Mouse (Mus musculus) midbrain, embryonic 15.5 days (tissue): ENCODE results near the gene Eaf1. TPM values are rescaled to one million over a fixed set of nuclear protein-coding genes. Genes with fewer than 3 reads are reported as not detected.
A peak's percentile ranks its signal among the peaks of the same experiment; 100 is the strongest.

Source experiments
- ATAC-seq: fragments of 200-750 bp; cut with Nextera tagmentation; replicated peaks from 2 replicates; pipeline ENCODE4 v1.8.0; 2017; ENCODE audit warnings: moderate TSS enrichment
- H3K27ac ChIP-seq: fragments of 300-500 bp; sonication (generic); 2 replicates; pipeline ENCODE4 v1.5.1; 2015; ENCODE audit warnings: mild to moderate bottlenecking, inconsistent platforms
- H3K27me3 ChIP-seq: fragments of 300-500 bp; sonication (generic); replicated peaks from 2 replicates; pipeline ENCODE4 v1.6.1; 2015; ENCODE audit warnings: inconsistent platforms
- H3K36me3 ChIP-seq: fragments of 300-500 bp; sonication (generic); replicated peaks from 2 replicates; pipeline ENCODE4 v1.6.1; 2015; ENCODE audit warnings: inconsistent platforms
- H3K4me1 ChIP-seq: fragments of 300-500 bp; sonication (generic); 2 replicates; pipeline ENCODE4 v1.6.1; 2015; ENCODE audit warnings: inconsistent platforms
- H3K4me2 ChIP-seq: fragments of 300-500 bp; sonication (generic); 2 replicates; pipeline ENCODE4 v1.6.1; 2015; ENCODE audit warnings: inconsistent platforms, mild to moderate bottlenecking, moderate library complexity
- H3K4me3 ChIP-seq: fragments of 300-500 bp; sonication (generic); 2 replicates; pipeline ENCODE4 v1.5.1; 2015; ENCODE audit warnings: mild to moderate bottlenecking, inconsistent platforms
- H3K9ac ChIP-seq: fragments of 300-500 bp; sonication (generic); 2 replicates; pipeline ENCODE4 v1.6.1; 2015; ENCODE audit warnings: mild to moderate bottlenecking, inconsistent platforms
- H3K9me3 ChIP-seq: fragments of 300-500 bp; sonication (generic); 2 replicates; pipeline ENCODE4 v1.6.1; 2016; ENCODE audit warnings: inconsistent platforms
- WGBS: fragments of 180-500 bp; shearing (Covaris S2); methylation state at CpG from one replicate; pipeline ENCODE4 v1.1.7; 2015; ENCODE audit warnings: mixed read lengths; 5-methylcytosine and 5-hydroxymethylcytosine counted together
- polyA plus RNA-seq: library from polyadenylated mRNA; unstranded; fragments of >200 nt; fragmentation: Nextera tagmentation; extraction: Ambion mirVana; gene quantifications from 2 replicates; pipeline ENCODE4 v1.2.1, GENCODE M21; 2015

Eaf1 gene
- polyA plus RNA-seq, 1 experiment from 2014 or later: 10.1 TPM

DNA sequence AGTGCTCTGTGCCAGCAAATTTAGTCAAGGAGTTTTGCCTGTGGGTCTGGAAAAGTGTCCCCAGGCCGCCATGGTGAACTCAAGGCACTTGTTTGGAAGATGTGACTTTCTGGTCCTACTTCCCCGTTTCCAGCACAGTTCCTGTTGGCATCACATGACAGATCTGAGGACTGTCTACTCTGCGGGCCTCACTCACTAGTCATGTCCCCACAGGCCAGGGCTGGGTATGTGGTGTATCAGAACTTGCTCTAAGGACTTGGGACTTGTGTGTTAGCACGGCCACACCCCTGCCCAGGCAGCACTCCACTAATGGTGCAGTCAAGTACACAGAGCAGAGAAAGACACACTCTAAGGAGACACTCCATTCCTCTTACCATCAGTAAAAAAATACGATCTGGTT, 11.8 kb upstream of the Eaf1 start:
- Histone ChIP-seq H3K27ac (no peak overlapping the region), H3K4me1 (no peaks in the 10 kb centered on the region), H3K4me2 (no peak overlapping the region), H3K9ac (no peak overlapping the region), H3K27me3 (no peaks in the 10 kb centered on the region), H3K9me3 (no peaks in the 10 kb centered on the region), H3K4me3 (no peak overlapping the region), H3K36me3 (peaks cover 76% of the 10 kb centered on the region)
- 92% methylated on average over 5 of the region's 5 CpGs for WGBS
- no peak for ATAC-seq

DNA sequence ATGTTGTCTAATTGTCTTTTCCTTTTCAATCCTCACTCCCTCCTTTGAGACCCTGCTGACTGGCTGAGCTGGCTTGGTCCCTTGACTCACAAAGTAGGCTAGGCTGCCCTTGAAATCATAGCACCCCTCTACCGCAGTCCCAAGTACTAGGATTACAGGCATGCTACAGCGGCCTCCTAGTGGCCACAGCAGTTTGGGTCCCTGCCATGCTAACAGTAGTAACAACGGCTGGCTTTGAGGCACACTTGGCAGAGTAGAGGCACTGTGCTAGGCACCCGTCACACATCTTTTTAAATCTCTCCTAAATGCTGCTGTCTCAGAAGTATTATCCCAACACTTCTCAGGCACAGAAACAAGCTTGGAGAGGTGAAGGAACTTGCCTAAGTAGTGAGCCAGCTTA, 7.7 kb upstream of the Eaf1 start:
- H3K27me3 ChIP-seq: no peaks in the 10 kb centered on the region
- peaks cover 63% of the 10 kb centered on the region for H3K36me3 ChIP-seq
- no peak for ATAC-seq
- H3K4me2 ChIP-seq: no peak overlapping the region
- H3K27ac ChIP-seq: no peak overlapping the region
- H3K9me3 ChIP-seq: no peaks in the 10 kb centered on the region
- H3K4me1 ChIP-seq: no peaks in the 10 kb centered on the region
- no peak overlapping the region for H3K4me3 ChIP-seq
- no peak overlapping the region for H3K9ac ChIP-seq
- WGBS: 88% methylated on average over 4 of the region's 4 CpGs

DNA sequence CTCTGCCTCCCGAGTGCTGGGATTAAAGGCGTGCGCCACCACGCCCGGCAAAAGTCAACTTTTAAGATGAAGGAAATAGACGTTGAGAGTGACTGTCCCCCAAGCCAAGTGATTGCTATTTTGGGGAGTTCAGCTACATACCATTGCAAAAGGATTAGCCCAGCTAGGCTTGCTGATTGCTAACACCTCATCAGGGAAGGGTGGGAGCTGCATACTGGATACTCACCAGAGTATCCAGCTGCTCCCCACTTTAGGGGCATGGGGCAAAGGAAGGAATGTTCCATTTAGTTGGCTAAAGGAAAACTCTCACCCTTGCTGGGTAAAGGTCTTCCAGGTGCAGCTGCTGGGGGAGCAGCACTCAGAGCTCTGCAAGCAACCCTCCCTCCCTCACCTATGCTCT, 6.1 kb upstream of the Eaf1 start:
- H3K27ac ChIP-seq: no peak overlapping the region
- H3K36me3 ChIP-seq: peaks cover 50% of the 10 kb centered on the region
- ATAC-seq: no peak

DNA sequence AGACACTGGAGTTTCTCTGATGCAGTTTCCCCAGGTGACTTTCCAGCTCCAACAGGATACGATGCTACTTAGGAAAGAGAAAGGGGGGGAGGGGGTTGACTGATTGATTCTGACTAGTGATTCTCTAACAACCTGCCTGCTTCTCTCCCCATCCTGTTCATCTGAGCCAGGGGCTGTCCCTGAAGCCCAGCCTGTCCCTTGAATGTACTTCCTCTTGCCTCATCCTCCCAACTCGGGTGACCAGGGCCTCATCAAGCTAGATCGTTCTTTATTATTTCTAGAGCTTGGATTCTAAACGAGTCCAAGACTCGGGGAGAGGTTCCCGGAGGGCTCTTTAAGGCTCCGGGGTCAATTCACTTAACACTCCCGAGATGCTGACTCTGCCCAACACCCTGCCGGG, 298 bp upstream of the Eaf1 start:
- Histone ChIP-seq H3K4me3 (peak overlapping the region; percentile 97), H3K27ac (no peak overlapping the region), H3K9ac (peak overlapping the region; percentile 96), H3K4me1 (peaks cover 41% of the 10 kb centered on the region), H3K4me2 (peak overlapping the region; percentile 80), H3K9me3 (no peaks in the 10 kb centered on the region), H3K36me3 (peaks cover 10% of the 10 kb centered on the region; the same call in 1 of the 2 replicates), H3K27me3 (no peaks in the 10 kb centered on the region)
- ATAC-seq: no peak
- WGBS: 56% methylated on average over 9 of the region's 9 CpGs

More for the DNA sequence above, 6.1 kb upstream of the Eaf1 start:
- no peak overlapping the region for H3K4me2 ChIP-seq
- no peaks in the 10 kb centered on the region for H3K27me3 ChIP-seq
- 96% methylated on average over 6 of the region's 6 CpGs for WGBS
- no peak overlapping the region for H3K4me3 ChIP-seq
- H3K9me3 ChIP-seq: no peaks in the 10 kb centered on the region
- no peak overlapping the region for H3K9ac ChIP-seq
- peaks cover 7% of the 10 kb centered on the region for H3K4me1 ChIP-seq

DNA sequence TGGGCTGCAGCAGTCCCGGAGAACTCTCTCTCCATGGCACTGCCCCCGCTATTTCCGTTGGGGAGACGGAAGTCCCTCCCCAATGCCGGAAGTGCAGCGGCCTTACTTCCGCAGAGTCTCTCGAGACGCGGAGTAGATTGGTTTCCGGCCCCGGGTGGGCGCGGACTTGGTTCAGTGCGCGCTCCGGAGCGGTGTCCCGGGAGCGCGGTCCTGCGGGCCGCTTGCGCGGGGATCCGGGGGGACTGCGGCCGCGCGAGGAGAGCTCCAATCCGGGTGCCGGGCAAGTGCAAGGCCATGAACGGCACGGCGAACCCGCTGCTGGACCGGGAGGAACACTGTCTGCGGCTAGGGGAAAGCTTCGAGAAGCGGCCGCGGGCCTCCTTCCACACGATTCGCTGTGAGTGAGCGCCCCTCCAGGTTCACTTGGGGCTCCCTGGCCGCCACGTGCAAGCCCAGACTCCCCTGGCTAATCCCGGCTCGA, 816 bp downstream of the Eaf1 start, which contains the start of gene Mettl6:
Mettl6 (minus strand) TSS at position 66 of the 481 bp plus-strand sequence.
- H3K9me3 ChIP-seq: no peaks in the 10 kb centered on the region
- peak within 1 kb of the TSS; percentile 80 for H3K4me2 ChIP-seq
- peaks cover 14% of the 10 kb centered on the region for H3K36me3 ChIP-seq
- H3K27me3 ChIP-seq: no peaks in the 10 kb centered on the region
- WGBS: under 1% methylated on average over 49 of the region's 49 CpGs
- ATAC-seq: peak; percentile 98
- peak within 1 kb of the TSS; percentile 96 for H3K9ac ChIP-seq
- H3K27ac ChIP-seq: peak within 1 kb of the TSS; percentile 89
- H3K4me3 ChIP-seq: peak within 1 kb of the TSS; percentile 97
- H3K4me1 ChIP-seq: peaks cover 41% of the 10 kb centered on the region

DNA sequence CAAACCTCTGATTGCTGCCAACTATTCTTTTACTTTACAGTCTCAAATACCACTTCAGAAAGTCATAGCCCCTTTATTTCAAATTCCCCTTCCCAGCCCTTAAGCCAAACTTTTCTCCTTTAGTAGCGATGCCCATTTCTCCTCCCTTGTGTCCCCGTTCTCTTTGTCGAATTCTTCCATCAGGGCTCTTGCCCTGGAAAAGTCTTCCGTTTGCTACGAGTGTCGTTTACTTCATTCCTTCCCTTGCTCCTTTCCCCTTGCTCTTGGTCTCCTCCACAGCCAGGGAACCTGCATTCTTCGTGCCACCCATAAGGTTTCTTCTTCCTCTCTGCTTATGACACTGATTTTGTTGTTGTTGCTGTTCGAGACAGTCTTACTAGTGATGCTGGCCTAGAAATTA, 1.3 kb downstream of the Eaf1 start:
- no peaks in the 10 kb centered on the region for H3K27me3 ChIP-seq
- peak overlapping the region; percentile 97 for H3K4me3 ChIP-seq
- peak overlapping the region; percentile 80 for H3K4me2 ChIP-seq
- H3K9me3 ChIP-seq: no peaks in the 10 kb centered on the region
- H3K27ac ChIP-seq: peak overlapping the region; percentile 89
- 4% methylated on average over 8 of the region's 8 CpGs for WGBS
- peaks cover 15% of the 10 kb centered on the region for H3K36me3 ChIP-seq
- no peak for ATAC-seq
- H3K9ac ChIP-seq: peak overlapping the region; percentile 96
- H3K4me1 ChIP-seq: peaks cover 41% of the 10 kb centered on the region

DNA sequence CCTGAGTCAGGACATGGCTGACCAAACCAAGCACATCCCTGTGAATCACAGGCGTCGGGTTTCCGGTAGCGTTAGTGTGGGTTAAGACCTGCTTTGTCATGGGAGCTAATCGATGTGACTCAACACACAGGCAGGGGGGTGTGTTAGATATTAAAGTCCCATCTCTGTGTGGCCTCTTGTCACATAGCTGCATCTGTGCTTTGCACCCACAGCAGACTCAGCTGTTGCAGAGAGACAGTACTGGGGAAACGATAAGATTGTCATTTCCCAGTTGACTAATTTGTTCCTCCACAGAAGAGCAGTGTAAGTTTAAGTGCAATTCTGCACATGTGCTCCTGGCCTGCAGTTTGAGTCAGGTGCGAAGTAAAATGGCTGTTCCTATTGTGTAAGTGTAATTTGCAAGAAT, 2.0 kb downstream of the Eaf1 start:
- peaks cover 21% of the 10 kb centered on the region for H3K36me3 ChIP-seq
- H3K9me3 ChIP-seq: no peaks in the 10 kb centered on the region
- 53% methylated on average over 7 of the region's 7 CpGs for WGBS
- H3K4me2 ChIP-seq: peak overlapping the region; percentile 80
- ATAC-seq: no peak
- peaks cover 41% of the 10 kb centered on the region for H3K4me1 ChIP-seq
- peak overlapping the region; percentile 97 for H3K4me3 ChIP-seq
- H3K27me3 ChIP-seq: no peaks in the 10 kb centered on the region
- peak overlapping the region; percentile 96; the same call in 1 of the 2 replicates for H3K9ac ChIP-seq
- H3K27ac ChIP-seq: no peak overlapping the region

DNA sequence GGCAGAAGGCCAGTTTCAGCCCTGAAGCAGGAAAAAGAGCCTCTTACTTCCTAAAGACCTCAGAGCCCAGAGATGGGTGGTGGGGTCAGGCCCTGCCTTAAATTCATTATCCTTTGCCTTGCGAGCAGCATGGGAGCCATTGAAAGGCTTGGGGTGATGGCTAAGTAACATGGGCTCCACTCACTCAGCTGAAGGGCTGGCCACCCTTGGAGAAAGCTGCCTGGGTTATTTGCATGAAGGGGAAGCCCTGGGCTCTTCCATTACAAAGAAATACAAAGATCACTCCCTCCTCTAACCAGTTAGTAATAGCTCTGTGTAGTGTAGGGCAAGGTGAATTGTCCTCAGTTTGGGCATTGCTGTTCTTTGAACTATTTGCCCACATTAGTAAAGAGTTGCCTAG, 5.3 kb downstream of the Eaf1 start:
- Histone ChIP-seq H3K4me1 (peaks cover 21% of the 10 kb centered on the region), H3K27me3 (no peaks in the 10 kb centered on the region), H3K9me3 (no peaks in the 10 kb centered on the region), H3K4me3 (no peak overlapping the region), H3K27ac (no peak overlapping the region), H3K4me2 (no peak overlapping the region), H3K9ac (no peak overlapping the region), H3K36me3 (peaks cover 43% of the 10 kb centered on the region)
- 88% methylated on average over 1 of the region's 1 CpGs for WGBS
- ATAC-seq: no peak

DNA sequence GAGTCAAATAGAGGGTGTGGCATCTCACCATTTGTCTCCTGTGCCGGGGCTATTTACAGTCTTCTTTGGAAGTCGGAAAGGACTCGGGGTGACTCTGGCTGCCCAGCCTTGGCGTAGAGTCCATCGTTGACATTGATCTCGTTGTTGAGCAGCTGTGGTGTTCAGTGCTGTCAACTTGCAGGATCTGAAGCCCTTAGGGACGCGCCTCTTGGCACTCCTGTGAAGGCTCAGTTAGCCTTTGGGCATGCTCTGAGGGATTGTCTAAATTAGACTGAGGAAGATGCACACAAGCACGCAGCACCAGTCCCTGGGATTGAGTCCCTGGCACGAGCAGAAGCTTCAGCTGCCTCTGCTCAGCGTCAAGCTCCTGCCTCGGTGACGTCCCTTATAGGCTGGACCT, 9.2 kb downstream of the Eaf1 start:
- H3K27ac ChIP-seq: no peak overlapping the region
- H3K36me3 ChIP-seq: peaks cover 71% of the 10 kb centered on the region
- H3K4me3 ChIP-seq: no peak overlapping the region
- no peak for ATAC-seq
- H3K9ac ChIP-seq: no peak overlapping the region
- WGBS: 95% methylated on average over 13 of the region's 13 CpGs
- no peaks in the 10 kb centered on the region for H3K4me1 ChIP-seq
- no peaks in the 10 kb centered on the region for H3K27me3 ChIP-seq
- no peak overlapping the region for H3K4me2 ChIP-seq
- H3K9me3 ChIP-seq: no peaks in the 10 kb centered on the region

DNA sequence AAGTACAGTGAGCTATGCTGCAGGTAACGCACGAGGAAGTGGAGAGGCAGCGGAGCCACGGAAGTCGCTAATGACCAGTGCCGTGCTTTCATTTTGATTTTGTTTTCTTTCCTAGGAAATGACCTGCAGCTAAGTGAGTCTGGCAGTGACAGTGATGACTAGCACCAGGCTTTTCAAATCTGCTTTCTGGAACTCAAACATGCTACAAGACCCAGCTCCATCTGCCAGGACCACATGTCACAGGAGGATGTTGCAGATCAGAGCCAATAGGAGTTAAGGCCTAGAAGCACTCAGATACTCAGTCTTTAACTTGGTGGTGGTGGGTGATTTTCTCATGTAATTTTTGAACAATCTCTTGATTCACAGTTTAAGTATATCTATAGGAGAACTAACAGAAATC, 12.3 kb downstream of the Eaf1 start:
- Histone ChIP-seq H3K9ac (no peak overlapping the region), H3K4me1 (no peaks in the 10 kb centered on the region), H3K27me3 (no peaks in the 10 kb centered on the region), H3K27ac (no peak overlapping the region), H3K4me3 (no peak overlapping the region), H3K9me3 (no peaks in the 10 kb centered on the region), H3K36me3 (peaks cover 68% of the 10 kb centered on the region), H3K4me2 (no peak overlapping the region)
- WGBS: 96% methylated on average over 6 of the region's 6 CpGs
- ATAC-seq: no peak

DNA sequence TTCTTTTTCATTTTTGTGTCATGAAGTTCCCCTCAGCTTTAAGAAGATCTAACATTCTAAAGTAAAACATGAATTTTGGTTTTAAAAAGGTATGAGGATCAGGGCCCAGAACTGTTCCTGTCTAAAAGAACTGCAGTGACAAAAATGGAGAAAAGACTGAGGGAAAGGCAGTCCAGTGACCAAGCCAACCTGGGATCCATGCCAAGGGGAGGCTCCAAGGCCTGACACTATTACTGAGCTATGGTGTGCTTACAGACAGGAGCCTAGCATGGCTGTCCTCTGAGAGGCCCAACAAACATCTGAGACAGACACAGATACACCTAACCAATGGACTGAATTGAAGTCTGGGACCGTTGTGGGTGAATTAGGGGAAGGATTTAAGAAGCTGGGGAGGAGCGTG, 15.7 kb downstream of the Eaf1 start:
- ATAC-seq: no peak
- Histone ChIP-seq H3K27me3 (no peaks in the 10 kb centered on the region), H3K4me2 (no peak overlapping the region), H3K36me3 (peaks cover 42% of the 10 kb centered on the region), H3K9ac (no peak overlapping the region), H3K4me3 (no peak overlapping the region), H3K9me3 (no peaks in the 10 kb centered on the region; the same call in 1 of the 2 replicates), H3K4me1 (no peaks in the 10 kb centered on the region), H3K27ac (no peak overlapping the region)
- WGBS: 98% methylated on average over 2 of the region's 2 CpGs

DNA sequence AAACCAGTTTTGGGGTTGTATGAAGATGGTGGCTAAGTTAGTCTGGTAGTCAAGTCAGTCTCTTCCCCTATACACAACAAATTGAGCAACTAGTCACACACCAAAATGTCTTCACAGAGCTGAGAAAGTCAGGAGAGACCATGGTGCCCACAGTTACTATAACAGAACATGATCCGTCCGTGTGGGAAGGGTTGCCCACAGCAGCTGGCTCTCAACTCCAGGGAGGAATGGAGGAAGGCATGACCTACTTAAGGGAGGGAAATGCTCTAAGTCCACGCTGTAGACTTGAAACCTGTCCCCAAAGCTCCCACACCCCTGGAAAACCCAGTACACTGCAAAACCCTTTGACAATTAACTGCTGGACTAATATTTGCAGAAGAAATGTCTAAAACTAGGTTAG, 16.1 kb downstream of the Eaf1 start:
- Histone ChIP-seq H3K4me2 (no peak overlapping the region), H3K9me3 (no peaks in the 10 kb centered on the region; the same call in 1 of the 2 replicates), H3K36me3 (peaks cover 39% of the 10 kb centered on the region), H3K9ac (no peak overlapping the region), H3K27me3 (no peaks in the 10 kb centered on the region), H3K27ac (no peak overlapping the region), H3K4me3 (no peak overlapping the region), H3K4me1 (no peaks in the 10 kb centered on the region)
- 87% methylated on average over 3 of the region's 3 CpGs for WGBS
- ATAC-seq: no peak

DNA sequence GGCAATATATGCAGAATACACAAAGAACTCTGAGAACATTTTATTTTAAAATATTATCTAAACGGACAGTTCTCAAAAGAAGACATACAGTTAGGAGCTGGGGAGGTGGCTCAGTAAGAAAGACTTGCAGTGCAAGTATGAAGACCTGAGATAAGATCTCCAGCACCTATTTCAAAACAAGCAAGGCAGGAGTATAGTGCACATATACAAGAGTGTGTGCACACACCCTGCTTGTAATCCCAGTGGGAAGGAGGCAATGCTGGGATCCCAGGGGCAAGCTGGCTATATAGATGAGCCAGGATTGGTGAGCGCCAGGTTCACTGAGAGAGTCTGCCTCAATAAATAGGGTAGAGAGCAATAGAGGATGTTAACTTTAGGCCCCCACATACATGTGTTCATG, 21.7 kb downstream of the Eaf1 start:
- H3K27me3 ChIP-seq: no peaks in the 10 kb centered on the region
- H3K36me3 ChIP-seq: no peaks in the 10 kb centered on the region
- H3K4me3 ChIP-seq: no peak overlapping the region
- 95% methylated on average over 2 of the region's 2 CpGs for WGBS
- H3K27ac ChIP-seq: no peak overlapping the region
- no peaks in the 10 kb centered on the region for H3K4me1 ChIP-seq
- H3K9ac ChIP-seq: no peak overlapping the region
- ATAC-seq: no peak
- no peaks in the 10 kb centered on the region; the same call in 1 of the 2 replicates for H3K9me3 ChIP-seq
- H3K4me2 ChIP-seq: no peak overlapping the region
